Mouse (Mus musculus) layer of hippocampus, postnatal 10 days (tissue): ENCODE results near the gene Gm6871. TPM values are rescaled to one million over a fixed set of nuclear protein-coding genes. Genes with fewer than 3 reads are reported as not detected.
"Not testable (repeated sequence)": the region's sequence is repeated elsewhere in the genome, so short reads cannot be mapped to it uniquely, and the experiment has no call there.

Experiments
- DNase-seq, 2 experiments: peaks; one replicate each; pipeline ENCODE4 v3.0.0; 2021; ENCODE audit warnings: low spot score in 2 of 2
- long read RNA-seq: library from polyadenylated mRNA; stranded (forward); transcript quantifications from one replicate; pipeline ENCODE4 v2.0.0, GENCODE M21; 2023
- total RNA-seq, 2 experiments: library from RNA; stranded (reverse); gene quantifications; 2 replicates each; pipeline ENCODE4 v1.2.3; 2021

The Gm6871 gene
- total RNA-seq, result under 1 TPM in 1 of 2 experiments, not detected in 1; 0.25 TPM
- long read RNA-seq, result 0 reads

DNA sequence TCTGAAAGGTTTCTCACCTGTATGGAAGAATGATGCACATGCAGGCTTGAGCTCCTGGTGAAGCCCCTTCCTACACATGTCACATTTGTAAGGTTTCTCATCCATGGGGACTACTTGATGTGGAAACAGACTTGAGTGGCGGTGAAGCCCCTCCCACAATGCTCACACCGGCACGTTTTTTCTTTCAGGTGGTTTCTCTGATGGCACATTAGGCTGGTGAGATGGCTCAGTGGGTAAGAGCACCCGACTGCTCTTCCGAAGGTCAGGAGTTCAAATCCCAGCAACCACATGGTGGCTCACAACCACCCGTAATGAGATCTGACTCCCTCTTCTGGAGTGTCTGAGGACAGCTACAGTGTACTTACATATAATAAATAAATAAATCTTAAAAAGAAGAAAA lies at the start of gene Gm6871:
Gene Gm6871, minus strand, starts transcription at position 101 of the 400 bp plus-strand sequence.
- DNase-seq, result not testable (repeated sequence)

GRCm38 (mm10) chr7:41616241-41616640 lies 42.8 kb upstream of the Gm6871 start:
- not testable (repeated sequence) for DNase-seq

DNA sequence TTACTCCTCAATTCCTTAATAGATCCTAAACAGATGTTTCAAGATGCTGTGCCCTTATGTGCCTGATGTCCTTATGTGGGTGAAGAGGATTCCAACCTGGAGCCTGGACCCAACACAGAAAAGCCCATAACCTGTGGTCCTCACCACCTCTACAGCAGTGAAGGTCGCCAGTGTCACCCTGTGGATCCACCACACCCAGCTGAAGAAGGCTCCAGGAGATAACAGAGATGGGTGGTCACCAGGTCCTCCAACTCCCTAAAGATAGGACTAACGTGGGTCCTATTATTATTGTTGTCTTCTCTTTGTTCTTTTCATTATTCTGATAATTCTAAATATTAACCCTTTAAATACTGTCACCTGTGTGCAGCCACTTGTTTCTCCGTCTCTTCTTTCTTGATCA lies 38.2 kb upstream of the Gm6871 start:
- DNase-seq, result no peak

- DNase-seq, result peak in 1 of 2 experiments; percentile 3
Measured at GRCm38 (mm10) chr7:41599932-41600548, 26.6 kb upstream of the Gm6871 start.

DNA sequence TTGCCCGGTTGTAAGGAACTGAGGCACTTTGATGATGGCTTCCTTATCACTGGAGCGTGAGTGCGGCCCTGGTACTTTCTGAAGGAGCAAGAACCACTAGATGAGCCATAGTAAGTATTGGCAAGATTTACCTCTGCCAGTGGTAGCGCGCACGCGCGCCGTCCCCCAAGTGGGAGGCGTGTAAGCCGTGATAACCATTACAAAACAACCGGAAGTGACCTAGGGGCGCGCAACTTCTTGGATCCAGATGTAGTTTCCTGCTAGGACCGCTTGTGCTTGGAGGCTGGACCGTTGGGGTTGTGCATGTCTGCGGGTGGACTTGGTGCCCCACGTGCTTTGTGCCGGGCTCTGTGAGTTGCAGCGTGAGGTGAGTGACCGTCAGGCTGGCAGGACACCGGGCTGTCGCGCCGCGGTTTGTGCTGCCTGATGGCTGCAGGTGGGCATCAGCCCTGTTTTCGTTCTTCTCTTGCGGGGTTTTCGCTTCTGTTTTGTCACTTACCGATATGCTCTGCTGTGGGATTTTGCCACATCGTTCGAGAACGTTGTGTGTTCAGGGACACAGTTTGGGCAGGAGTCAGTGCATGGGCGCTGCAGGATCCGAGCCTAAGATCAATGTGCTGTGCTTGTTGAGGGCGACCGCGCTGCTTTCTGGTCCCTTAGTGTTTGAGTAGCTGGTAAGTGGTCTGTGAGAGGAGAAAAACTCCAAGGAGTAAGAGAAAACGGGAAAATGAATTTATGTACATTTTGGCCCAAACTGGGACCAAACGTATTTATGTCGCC lies 25.8 kb upstream of the Gm6871 start, which contains the start of gene 2610021A01Rik:
Gene 2610021A01Rik, plus strand, starts transcription at position 197 of the 780 bp plus-strand sequence.
- peak; percentile 85 to 87 for DNase-seq

GRCm38 (mm10) chr7:41598615-41599014 lies 25.2 kb upstream of the Gm6871 start:
- DNase-seq, result no peak

DNA sequence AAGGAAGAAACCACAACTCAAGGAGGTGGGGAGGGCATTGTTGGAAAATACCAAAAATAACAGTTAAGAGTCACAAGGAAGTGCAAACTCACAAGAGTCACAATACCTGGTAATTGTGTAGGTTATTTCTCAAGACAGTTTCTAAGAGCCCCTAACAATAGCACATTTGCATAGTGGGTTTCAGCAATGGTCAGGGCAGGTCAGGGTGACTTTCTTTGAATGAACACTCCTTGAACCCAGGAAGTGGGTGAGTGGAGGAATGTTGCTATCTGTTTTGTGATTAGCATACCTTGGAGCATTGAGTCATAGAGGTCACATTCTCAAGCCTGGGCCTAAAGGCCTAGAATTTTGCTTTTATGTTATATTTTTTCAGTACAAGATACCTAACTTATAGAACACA lies 14.4 kb upstream of the Gm6871 start:
- not testable (repeated sequence) for DNase-seq

DNA sequence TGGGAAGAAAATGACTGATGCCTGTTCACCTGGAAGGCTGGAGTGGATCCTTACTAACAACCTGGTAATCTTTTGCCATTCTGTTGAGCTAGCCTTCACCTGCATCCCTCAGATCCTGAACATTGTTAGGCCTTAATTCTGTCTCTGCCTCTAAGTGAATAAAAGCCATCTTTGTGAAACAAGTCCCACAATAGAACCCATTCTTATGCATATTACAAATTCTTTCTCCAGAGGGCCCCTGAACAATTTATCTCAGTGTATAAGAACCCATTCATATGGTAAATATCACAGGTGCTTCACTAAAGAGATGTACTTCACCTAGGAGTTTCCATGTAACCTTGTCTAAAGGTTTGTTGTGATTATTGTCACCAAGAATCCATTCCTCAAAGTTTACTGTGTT lies 8.6 kb upstream of the Gm6871 start:
- no peak for DNase-seq

DNA sequence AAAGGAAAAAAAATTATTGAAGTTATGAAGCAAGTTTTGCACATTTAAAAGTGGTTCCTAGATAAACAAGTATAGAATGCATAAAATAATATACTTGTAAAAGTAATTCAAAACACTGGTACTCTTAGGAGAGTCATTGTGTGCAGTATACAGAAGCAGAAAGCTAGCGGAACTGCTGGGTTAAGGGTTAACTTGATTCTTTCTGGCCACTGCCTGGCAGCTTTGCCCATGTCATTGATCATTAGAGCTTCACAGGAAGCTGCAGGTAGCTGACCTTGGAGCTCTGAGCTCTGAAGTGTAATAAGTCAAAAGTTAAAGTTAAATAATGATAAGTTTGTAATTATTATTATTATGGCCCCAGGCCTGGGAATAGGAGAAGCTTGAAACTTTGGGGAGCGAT lies 4.5 kb upstream of the Gm6871 start:
- no peak for DNase-seq

DNA sequence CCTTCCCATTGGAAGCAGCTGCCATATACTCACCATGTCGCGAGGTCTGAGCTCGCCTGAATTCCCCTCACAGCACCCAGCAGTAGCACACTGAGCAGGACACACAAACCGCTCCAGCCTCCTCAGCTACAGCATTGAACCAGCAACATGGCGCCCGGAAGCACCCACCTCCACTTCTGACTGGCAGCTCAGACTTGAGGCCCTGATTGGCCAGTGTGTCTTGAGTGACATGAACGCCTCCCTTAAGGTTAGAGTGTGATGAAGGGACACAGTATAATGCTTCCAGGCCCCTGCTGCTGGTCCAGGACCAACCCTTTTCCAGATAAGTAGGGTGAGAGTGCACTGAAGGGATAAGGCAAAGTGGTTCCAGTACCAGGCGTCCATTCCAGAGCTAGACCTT lies 12.8 kb downstream of the Gm6871 start:
- DNase-seq, result no peak

DNA sequence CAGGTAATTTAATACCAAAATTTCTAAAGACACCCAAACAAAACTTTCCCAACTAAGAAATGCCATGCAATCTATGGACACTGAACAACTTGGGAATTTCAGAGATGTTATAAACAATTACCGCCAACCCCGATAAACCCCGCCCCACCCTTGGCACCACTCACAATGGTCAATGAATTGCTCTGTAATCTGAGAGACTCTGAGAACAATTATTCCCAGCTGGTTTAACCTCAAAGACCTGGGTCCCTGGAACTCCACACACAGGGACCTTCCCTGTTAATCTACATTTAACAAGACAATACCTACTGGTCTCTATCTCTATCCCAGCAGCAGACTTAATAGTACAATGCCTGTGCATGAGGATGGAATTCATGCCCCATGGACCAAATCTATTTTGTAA lies 60.8 kb downstream of the Gm6871 start:
- DNase-seq, result no peak

- DNase-seq, result no peak
Measured at GRCm38 (mm10) chr7:41512207-41512606, 61.3 kb downstream of the Gm6871 start.

DNA sequence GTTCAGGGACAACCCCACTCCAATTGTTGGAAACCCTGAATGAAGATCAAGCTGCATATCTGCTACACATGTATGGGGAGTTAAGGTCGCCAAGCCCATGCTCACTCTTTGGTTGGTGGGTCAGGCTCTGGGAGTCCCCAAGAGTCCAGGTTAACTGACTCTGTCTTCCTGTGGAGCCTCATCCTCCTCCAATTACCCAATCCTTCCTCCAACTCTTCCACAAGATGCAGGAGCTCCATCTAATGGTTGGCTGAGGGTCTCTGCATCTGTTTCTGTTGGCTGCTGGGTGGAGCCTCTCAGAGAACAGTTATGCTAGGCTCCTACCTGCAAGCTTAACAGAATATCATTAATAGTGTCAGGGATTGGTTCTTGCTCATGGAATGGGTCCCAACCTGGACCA lies 71.1 kb downstream of the Gm6871 start:
- DNase-seq, result no peak

DNA sequence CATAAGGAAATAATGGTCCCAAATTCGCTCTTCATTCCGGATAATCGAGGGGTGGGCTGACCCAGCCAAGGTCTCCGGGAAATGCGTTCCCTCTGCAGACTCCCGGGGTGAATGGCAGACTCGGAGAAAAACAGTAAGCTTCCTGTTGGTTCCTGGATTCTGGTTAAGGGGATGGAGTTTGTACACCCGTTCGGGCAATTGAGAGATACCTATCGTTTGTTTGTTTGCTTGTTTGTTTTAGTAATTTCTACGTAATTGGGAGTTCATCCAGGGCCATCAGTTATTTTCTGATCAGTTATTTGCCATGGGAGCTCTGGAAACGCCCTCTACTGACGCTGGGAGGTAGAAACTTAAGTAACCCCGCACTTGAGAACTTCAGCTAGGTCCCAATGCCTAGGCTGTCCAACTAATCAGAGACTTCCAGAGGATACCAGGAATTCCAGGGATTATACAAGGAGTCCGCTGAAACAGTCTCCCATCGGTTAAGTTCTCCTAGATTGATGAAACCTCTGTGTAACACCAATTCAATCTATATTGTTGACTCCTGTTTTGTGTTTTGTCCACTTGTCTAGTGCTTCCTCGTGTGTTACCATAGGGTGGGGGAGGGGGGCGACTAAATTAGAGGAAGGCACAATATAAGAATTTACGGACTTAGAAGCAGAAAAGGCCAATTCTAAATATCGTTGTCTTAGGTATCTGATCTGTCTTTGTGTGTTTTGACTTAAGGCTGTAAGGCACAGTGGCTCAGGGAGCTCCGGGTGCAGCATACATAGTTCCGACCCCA lies 73.1 kb downstream of the Gm6871 start:
- DNase-seq, result peak; percentile 55 to 70

DNA sequence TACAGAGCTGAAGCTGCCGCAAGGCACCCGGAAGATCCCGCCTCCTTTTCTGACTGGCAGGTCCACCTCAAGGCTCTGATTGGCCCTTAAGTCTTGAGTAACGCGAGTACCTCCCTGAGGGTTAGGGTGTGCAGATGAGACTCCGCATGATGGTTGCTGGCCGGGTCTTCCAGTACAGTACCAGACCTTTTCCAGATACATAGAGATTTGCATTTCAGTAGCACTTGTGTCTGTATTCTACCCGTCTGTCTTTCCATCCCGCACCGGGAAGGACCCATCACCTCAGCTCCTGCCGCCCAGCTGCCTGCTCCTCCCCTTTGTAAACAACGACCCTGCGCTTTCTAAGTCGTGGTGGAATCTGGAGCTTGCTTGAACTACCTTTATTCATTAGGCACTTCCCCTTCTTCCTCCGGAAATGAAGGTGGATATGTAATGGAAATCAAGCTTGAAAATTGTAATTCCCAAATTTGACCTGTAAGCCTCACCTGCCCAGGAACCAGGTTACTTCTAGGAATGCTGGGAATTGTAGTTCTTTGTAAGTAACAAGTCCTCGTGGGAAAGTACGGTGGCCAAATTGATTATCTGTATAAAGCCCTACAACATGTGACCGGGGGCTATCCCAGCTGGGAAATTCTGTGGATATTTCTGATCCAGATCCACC lies 73.9 kb downstream of the Gm6871 start, which contains the start of the genes Gm20449 and AW146154:
Gene Gm20449, minus strand, starts transcription at position 29 of the 661 bp plus-strand sequence.
Gene AW146154, minus strand, starts transcription at position 502 of the 661 bp plus-strand sequence.
- peak; percentile 99 for DNase-seq

DNA sequence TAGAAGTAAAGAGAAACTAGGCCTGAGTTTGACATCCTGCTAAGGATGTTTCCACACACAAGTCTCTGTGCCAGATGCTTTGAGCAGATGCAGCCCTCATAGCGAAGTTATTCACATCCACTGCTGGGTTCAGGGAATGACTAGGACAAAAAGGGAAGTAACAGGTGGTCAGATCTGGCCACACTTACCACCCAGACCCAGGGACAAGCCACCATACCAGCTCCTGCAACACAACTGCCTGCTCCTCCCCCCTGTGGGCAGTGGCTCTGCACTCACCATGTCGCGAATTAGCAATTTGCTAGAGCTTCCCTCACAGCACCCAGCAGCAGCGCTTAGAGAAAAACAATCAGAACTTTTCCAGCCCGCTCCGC lies 74.5 kb downstream of the Gm6871 start:
- DNase-seq, result not testable (repeated sequence)

DNA sequence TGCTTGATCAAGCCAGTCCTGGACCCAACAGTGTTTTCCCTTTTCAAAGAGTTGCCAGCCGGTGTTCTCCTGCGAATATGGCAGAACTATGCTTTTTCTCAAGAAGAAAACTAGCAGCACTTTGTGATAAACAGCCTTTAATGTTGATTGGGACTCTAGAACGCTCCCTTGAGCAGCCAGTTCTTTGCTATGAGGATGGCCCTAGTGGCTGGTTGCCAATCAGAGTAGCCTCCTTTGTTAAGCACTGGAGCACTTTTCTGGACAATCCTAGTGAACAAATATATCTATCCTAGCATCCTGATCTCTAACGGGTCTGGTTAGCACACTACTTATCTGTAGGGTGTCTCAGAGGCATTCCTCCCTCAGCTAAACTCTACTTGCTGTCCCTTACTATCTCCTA lies 75.0 kb downstream of the Gm6871 start:
- peak in 1 of 2 experiments; percentile 25 for DNase-seq

- peak in 1 of 2 experiments; percentile 15 for DNase-seq
Measured at GRCm38 (mm10) chr7:41497871-41498270, 75.6 kb downstream of the Gm6871 start.
